Mouse (Mus musculus): ENCODE data around the gene Eml5.

DNA sequence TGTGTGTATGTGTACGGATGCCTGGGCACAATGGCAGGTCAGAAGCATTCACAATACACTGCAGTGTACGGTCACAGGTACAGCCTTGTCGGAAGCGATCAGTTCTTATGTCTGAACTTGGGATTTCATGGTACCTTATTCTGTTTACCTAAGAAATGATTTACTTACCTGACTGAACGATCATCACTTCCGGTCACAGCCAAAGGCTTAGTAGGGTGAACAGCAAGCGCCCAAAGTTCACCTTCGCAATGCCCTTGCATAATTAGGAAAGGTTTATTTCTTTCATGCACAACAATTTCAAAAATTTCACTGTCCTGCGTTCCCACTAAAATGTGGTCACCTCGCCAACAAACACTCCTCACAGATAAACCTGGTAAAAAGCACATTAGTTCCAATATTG, 28.4 kb downstream of the Eml5 start:
- TF ChIP-seq CEBPB (IDR thresholded peaks at IDR 0.05; ENCODE audit: low read depth) (no peak), FOSL1 (IDR thresholded peaks at IDR 0.05; ENCODE audit: insufficient read depth, low read length, poor library complexity, severe bottlenecking) (no peak), MYOD1 (IDR thresholded peaks at IDR 0.05; ENCODE audit: control insufficient read depth, insufficient read length, low read depth) (no peak), MYOG (IDR thresholded peaks at IDR 0.05; ENCODE audit: control insufficient read depth, extremely low read depth, insufficient read length) (no peak)
